Mouse (Mus musculus) adrenal gland, adult 2 months (tissue): ENCODE measurements around the gene Ccng2. TPM values are rescaled to one million over a fixed set of nuclear protein-coding genes. Genes with fewer than 3 reads are reported as not detected.

Experiments
- DNase-seq: peaks from one replicate; pipeline ENCODE4 v3.0.0; 2021
- long read RNA-seq: library from polyadenylated mRNA; stranded (forward); transcript quantifications from one replicate; pipeline ENCODE4 v2.0.0, GENCODE M21; 2021
- polyA plus RNA-seq: library from polyadenylated mRNA; depleted of rRNA; stranded (reverse); fragments of >200 nt; gene quantifications from 2 replicates; pipeline ENCODE4 v1.2.3, GENCODE M21; 2012; rRNA removed
- total RNA-seq, 2 experiments: library from RNA; stranded (reverse); gene quantifications; 2 replicates each; pipeline ENCODE4 v1.2.3; 2021

Ccng2 gene
- total RNA-seq (10 to 100 TPM; 19.0 to 30.9 TPM), polyA plus RNA-seq (56.3 and 92.5 TPM in 2 replicates)
- long read RNA-seq, transcript Ccng2-201 (8 exons, 2,810 nt): major isoform, 19 of 22 reads
- long read RNA-seq, partial matches to known transcripts: 2 of 22 reads
- long read RNA-seq, other reads (novel, unspliced or antisense): 1 of 22 reads

DNA sequence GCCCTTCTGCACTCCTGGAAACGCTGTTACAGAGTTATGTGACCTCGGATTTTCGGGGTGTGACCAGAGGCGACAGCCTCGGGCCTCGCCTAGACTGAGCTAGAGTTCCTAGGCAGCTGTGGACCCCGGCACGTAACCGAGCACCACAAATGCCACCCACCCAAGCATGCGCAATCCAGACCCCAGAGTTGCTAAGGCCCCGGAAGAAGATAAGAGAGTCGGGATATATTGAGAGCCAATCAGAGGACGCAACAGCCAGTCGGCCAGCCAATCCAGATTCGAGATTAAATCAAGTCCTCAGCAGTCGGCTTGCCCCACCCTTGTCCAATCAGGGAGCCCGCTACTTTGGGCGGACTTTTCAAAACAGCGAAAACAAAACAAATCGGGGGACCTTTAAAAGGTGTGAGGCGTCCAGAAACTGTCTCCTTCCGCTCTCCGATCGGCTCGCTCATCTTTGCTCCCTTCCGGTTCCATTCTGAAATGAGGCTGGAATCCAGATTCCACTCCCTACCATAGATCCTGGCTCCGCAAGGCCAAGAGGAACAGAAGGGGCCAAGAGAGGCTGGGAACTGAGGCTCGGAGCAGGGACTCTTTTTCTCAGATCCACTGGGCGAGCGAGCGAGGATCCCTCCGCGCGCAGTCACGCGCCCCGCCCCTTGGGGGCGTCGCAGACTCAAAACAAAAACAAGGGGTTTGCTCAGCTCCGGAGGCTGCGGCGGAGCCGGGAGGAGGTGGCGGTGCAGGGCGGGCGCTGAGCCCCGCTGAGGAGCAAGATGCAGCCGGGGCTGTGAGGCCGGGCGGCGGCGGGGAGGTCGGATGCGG, at the start of gene Ccng2:
Ccng2 (plus strand) TSS at position 375 of the 822 bp plus-strand sequence.
- peak; percentile 98 for DNase-seq

- DNase-seq: no peak
Observed at GRCm38 (mm10) chr5:93218375-93218774, 48.7 kb upstream of the Ccng2 start.

- peak; percentile 59 for DNase-seq
Observed at GRCm38 (mm10) chr5:93221661-93222060, 45.4 kb upstream of the Ccng2 start.

GRCm38 (mm10) chr5:93224549-93224948, 42.5 kb upstream of the Ccng2 start:
- DNase-seq: no peak

- DNase-seq: no peak
Observed at GRCm38 (mm10) chr5:93227157-93227556, 39.9 kb upstream of the Ccng2 start.

GRCm38 (mm10) chr5:93229527-93229926, 37.5 kb upstream of the Ccng2 start:
- no peak for DNase-seq

DNA sequence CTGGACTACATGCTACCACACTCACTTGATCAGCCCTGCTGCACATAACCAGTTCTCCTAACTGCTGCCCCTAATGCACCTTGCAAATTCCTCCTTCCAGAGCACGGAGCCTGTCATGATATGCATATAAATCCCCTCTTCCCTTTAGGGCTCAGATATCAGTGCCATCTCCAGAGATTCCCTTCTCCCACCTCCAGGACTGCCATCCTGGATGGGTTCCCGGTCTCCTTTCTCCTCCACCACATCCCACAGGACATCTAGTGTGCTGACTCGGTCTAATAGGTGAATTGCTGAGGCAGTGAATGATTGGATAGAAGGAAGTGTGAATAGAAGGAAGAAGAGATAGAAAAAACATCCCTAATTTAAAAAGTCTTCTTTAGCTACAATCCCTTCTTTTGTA, 35.3 kb upstream of the Ccng2 start:
- DNase-seq: no peak

DNA sequence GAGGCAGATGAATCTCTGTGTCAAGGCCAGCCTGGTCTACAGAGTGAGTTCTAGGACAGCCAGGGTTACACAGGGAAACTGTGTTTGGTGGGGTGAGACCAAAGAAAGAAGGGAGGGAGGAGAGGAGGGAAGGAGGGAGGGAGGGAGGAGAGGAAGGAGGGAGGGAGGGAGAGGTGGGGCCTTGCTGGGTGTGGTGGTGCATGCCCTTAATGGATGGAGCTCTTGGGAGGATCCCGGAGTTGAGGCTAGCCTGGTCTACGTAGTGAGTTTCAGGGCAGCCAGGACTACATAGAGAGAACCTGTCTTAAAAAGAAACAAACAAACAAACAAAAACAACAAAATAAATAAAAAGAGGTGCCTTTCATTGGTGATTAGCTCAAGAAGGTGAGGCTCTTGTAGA, 34.2 kb upstream of the Ccng2 start:
- no peak for DNase-seq

DNA sequence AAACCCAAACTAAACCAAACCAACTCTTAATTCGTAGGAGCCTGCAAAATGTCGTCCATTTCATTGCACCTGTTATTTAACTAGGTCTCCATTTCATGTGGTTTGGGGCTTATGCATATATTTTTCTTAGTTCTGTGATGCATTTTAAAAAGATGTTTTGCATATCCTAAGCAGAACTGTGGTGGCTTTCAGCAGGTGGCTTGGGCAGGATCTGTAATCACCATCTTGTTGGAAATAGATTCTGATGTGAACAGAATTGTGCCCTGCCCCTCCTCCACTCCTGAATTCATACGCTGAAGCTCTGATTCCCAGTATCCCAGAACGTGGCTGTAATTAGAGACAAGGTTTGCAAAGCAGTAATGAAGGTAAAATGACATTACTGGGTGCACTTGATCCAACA, 32.9 kb upstream of the Ccng2 start:
- DNase-seq: no peak

GRCm38 (mm10) chr5:93234605-93235004, 32.5 kb upstream of the Ccng2 start:
- DNase-seq: no peak

DNA sequence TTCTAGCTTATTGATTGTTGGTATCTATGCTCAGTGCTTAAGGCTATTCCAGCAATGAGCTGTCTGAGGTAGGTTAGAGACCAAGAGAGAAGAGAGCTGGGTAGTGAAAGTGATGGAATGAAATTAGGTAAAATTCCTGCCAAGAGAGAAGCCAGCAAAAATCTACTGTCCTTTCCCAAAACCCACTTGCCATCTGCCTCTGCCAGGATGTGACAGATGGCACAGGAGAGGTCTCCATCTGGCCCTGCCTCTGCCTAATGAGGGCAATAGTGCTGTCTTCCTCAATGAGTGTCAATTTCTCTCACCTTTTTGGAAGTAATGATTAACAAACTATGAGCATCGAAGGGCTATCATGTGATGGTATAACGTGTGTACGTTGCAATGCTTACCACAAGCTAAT, 31.2 kb upstream of the Ccng2 start:
- no peak for DNase-seq

GRCm38 (mm10) chr5:93236541-93236940, 30.5 kb upstream of the Ccng2 start:
- DNase-seq: no peak

DNA sequence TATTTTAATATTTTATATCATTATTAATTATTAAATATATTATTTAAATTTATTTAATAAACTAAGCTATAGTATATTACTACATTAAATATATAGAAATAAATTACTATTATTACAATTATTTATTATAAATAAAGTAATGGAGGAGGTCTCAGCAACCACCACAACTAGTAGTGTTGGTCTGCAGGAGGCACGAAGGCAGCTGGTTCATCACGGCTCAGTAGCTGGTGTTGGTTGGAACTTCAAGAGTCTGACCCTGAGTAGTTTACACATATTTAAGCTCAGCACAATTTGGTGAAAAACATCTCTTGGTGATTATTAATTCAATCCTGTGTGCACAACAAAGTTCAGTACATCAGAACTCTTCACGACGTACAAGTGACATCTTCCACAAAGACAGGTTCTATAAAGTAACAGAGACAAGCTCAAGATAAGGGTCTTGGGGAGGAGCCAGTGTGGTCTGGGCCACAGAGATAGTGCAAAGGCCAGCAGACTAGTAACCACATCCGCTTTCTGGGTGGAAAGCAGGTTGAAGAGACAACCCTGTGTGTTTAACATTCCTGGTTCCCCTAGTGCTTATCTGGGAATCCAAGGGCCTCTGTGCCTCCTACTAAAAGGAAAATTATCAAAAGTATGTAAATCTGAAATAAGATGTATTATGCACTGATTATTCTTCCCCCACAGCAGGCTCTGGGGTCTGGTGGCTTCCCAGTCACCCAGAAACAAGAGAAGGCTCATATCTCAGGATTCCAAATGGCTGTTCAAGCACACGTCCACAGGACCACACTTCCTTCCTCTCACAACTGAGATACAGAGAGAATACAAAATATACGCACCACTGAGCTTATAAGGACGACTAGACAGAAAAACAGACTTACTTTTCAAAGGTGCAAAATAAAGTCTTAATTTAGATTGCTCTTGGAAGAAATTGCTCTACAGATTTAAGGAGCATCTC, 27.2 kb upstream of the Ccng2 start:
- no peak for DNase-seq

DNA sequence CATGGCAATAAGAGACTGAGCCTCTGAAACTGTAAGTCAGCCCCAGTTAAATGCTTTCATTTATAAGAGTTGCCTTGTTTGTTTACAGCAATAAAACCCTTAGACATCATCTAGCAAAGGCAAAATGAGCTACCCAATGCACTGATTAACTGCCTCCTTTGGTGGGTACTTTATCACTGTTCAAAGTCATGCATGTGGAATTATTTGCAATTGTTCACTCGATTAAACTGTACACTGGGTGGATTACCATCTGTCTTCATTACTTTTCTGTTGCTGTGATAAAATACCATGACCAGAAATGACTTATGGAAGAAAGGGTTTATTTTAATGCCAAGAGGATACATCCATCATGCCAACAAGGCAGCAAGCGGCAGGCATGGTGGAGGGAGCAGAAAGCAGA, 21.8 kb upstream of the Ccng2 start:
- DNase-seq: no peak

DNA sequence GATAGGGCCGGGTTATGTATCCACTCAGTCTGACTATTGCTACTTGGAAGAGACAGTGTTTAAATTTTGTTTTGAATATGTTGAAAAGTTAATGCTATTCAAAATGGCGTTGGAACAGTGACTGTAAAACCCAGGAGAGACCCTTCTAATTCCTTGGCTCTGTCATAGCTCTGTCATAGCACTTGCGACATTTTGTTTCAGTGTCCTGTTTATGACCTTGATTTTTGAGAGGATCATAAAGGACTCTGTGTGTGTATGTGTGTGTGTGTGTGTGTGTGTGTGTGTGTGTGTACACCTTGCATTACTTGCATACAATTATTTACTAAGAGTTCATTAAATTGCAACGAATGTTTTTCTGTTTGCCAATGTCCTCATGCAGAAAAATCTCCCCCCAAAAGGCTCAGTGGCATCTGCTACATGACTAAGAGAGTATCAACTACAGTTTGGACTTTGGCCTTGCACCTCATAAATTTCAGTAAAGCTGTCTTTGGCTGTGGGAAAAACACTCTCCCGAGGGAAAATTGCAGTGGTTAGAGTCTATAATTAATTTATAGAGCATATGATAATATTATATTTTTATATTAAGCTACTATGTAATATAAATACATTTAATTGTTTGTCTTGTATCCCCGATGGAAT, 17.0 kb upstream of the Ccng2 start:
- DNase-seq: peak; percentile 12

DNA sequence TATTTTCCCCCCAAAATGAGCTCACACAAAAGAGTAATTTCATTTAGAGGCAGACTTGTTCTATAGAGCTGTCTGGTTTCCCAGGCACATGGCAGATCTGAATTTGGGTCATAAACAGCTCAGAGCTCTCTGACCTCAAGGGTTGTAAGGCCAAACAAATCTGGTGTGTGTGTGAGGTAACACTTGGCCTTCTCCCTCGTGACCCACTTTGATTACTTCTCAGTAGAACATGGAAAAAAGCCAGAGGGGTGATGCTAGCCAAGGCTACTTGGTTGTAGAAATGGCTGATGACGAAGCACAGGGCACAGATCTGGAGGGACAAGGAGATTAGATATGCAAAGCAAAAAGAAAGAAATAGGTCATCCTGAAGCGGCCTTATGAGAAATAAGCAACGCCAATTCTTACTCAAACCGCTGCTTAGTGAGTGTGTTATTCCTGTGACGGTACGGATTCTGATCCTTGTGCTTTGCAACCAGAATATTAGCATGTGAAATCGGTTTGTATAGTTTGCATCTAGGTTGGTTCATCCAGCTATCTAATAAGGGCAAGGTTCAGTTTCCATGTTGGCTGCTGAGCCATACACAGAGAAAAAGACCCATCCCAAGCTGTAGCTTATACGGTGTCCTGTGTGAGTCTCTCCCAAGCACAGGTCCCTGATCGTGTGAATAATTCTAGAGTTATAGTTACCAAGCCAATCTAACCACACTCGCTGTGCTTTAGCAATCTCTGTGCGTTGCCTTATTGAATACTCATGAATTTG, 15.9 kb upstream of the Ccng2 start:
- peak; percentile 91 for DNase-seq

- DNase-seq: no peak
Observed at GRCm38 (mm10) chr5:93255759-93256265, 11.2 kb upstream of the Ccng2 start.

DNA sequence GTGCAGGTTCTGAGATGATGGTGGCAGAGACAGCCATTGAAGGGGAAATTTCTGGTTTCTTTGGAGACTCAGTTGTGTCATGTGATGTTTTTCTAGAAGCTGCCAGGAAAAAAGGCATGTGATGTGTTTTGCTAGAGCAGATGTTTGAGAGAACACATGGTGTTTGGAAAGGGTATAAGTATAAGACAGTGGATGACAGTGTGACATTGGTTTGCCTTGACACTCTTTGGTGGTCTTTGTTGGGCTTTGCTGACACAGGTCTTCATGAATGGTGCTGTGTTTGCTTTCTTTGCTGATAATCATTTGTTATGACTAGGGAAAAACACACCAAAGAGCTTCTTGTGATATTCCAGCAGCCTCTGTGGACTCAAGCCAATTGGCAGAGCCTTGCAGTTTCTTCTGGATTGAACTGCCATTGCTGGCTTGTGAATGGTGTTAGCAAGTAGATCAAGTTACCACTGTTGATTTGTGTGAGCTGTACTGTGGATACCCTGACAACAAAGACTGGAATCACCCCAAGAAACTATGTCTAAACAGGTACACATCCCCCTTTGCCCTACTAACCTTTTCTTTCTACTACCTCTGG, 10.1 kb upstream of the Ccng2 start:
- DNase-seq: no peak

GRCm38 (mm10) chr5:93259349-93259748, 7.7 kb upstream of the Ccng2 start:
- DNase-seq: no peak

GRCm38 (mm10) chr5:93260983-93261382, 6.1 kb upstream of the Ccng2 start:
- no peak for DNase-seq

DNA sequence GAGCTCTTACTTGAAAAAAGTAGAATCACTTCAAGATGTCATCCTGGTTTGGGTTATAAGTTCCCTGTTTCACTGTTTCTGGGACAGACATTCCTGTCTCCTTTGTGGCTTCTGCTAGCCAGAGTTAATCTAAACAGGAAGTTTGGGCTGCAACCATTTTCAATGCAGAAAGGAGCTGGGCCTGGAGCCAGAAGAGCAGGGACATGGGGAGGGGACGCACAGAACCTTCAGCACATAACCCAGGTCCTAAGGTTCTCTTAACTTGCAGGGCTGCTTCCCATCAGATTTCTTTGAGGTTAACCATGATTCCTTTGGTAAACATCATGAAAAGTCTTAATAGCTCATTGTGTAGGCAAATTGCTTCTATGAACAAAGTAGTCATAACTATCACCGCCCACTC, 4.3 kb upstream of the Ccng2 start:
- DNase-seq: no peak
